Mouse (Mus musculus) brain, embryonic 14.5 days (tissue): ENCODE measurements around the gene Sectm1b.

ENCODE experiments used
- CTCF ChIP-seq: fragments of 200-500 bp; IDR thresholded peaks from 2 replicates; pipeline ENCODE4 v1.5.1; 2012; ENCODE audit warnings: inconsistent platforms, mild to moderate bottlenecking, moderate library complexity, borderline replicate concordance; ENCODE audit not compliant: insufficient read depth, insufficient read length; ENCODE audit errors: extremely low read depth
- POLR2A ChIP-seq: fragments of 200-500 bp; IDR thresholded peaks from 2 replicates; pipeline ENCODE4 v1.6.1; 2012; ENCODE audit warnings: mild to moderate bottlenecking, inconsistent platforms, borderline replicate concordance; ENCODE audit not compliant: poor library complexity, insufficient read depth, insufficient read length, severe bottlenecking; ENCODE audit errors: extremely low read depth

DNA sequence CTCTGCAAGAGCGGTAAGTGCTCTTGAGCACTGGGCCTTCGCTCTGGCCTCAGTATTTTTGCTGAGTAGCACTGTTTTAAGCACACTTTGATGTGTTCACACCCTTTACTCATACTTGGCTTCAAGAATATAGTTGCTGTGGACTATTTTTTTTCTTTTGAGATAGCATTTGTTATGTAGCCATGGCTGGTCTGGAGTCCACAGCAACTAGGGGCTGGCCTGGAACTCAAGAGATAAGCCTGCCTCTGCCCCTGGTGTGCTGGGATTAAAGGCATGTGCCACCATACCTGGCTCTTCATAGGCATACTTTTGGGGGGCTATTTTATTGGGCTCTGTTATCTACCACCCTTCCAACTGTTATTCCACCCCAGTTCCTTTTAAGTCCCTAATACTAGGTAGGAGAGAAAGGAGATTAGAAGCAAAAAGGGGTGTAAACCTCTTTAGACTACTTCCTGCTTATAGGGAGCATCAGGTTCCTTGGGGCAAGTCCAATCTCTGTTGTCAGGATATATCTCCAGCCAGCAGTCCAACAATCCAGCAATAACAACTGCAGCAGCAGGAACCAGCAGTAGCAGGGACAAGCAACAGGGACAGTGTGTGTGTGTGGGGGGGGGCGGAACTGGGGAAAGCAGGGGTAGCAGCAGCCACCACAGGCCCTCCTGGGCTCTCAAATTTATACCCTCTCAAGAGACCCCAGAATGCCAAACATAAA lies 53.2 kb downstream of the Sectm1b start:
- TF ChIP-seq POLR2A = no peak
- TF ChIP-seq CTCF = no peak
